Mouse (Mus musculus) forebrain, postnatal 0 days (tissue): Measurements from ENCODE around the gene Arf5. TPM values are rescaled to one million over a fixed set of nuclear protein-coding genes. Genes with fewer than 3 reads are reported as not detected.

Experiments used
- ATAC-seq: fragments of 200-750 bp; cut with Nextera tagmentation; 2 replicates; pipeline ENCODE4 v1.8.0; 2017; ENCODE audit warnings: mild to moderate bottlenecking, moderate library complexity
- DNase-seq: peaks from one replicate; pipeline ENCODE4 v3.0.0-alpha.2; 2015
- H3K27ac ChIP-seq: fragments of 300-500 bp; sonication (generic); 2 replicates; pipeline ENCODE4 v1.5.1; 2014; ENCODE audit warnings: low read depth, mild to moderate bottlenecking, antibody characterized with exemption, low read length, moderate library complexity, mixed read lengths
- H3K27me3 ChIP-seq: fragments of 300-500 bp; sonication (generic); 2 replicates; pipeline ENCODE4 v1.6.1; 2014; ENCODE audit warnings: mild to moderate bottlenecking, low read length, mixed read lengths; ENCODE audit not compliant: insufficient read depth
- H3K36me3 ChIP-seq: fragments of 300-500 bp; sonication (generic); 2 replicates; pipeline ENCODE4 v1.6.1; 2014; ENCODE audit warnings: mild to moderate bottlenecking, moderate library complexity; ENCODE audit not compliant: insufficient read depth
- H3K4me1 ChIP-seq: fragments of 300-500 bp; sonication (generic); 2 replicates; pipeline ENCODE4 v1.6.1; 2014; ENCODE audit warnings: antibody characterized with exemption; ENCODE audit not compliant: insufficient read depth
- H3K4me2 ChIP-seq: fragments of 300-500 bp; sonication (generic); 2 replicates; pipeline ENCODE4 v1.6.1; 2014; ENCODE audit warnings: low read depth, mild to moderate bottlenecking, moderate library complexity
- H3K4me3 ChIP-seq: fragments of 300-500 bp; sonication (generic); 2 replicates; pipeline ENCODE4 v1.5.1; 2014; ENCODE audit warnings: low read depth, low read length, mixed read lengths
- H3K9ac ChIP-seq: fragments of 300-500 bp; sonication (generic); 2 replicates; pipeline ENCODE4 v1.6.1; 2014; ENCODE audit warnings: mild to moderate bottlenecking
- H3K9me3 ChIP-seq: fragments of 300-500 bp; sonication (generic); 2 replicates; pipeline ENCODE4 v1.6.1; 2016; ENCODE audit warnings: low read length
- CTCF ChIP-seq: sonication (generic); IDR thresholded peaks from 2 replicates; pipeline ENCODE4 v1.5.1; 2016; ENCODE audit warnings: antibody characterized with exemption, control low read depth, low read depth
- WGBS: fragments of 180-500 bp; shearing (Covaris S2); extraction: QIAGEN DNeasy Blood & Tissue Kit; methylation state at CpG from one replicate; pipeline ENCODE4 v1.1.7; 2014; 5-methylcytosine and 5-hydroxymethylcytosine counted together
- polyA plus RNA-seq: library from polyadenylated mRNA; unstranded; fragments of >200 nt; fragmentation: Nextera tagmentation; extraction: Ambion mirVana; gene quantifications from 2 replicates; pipeline ENCODE4 v1.2.1, GENCODE M21; 2015
- total RNA-seq: library from RNA; depleted of rRNA; stranded (reverse); fragments of >200 nt; gene quantifications from 2 replicates; pipeline ENCODE4 v1.2.3, GENCODE M21; 2014; rRNA removed

The Arf5 gene
- total and polyA plus RNA-seq, 2 experiments from 2014 or later, result 292 to 536 TPM

GRCm38 (mm10) chr6:28471284-28472035, 48.1 kb downstream of the Arf5 start:
- Histone ChIP-seq H3K9me3 (no peaks in the 10 kb centered on the region), H3K4me2 (no peak overlapping the region), H3K4me1 (no peaks in the 10 kb centered on the region), H3K27ac (no peak overlapping the region), H3K27me3 (no peaks in the 10 kb centered on the region), H3K36me3 (no peaks in the 10 kb centered on the region), H3K4me3 (no peak overlapping the region), H3K9ac (no peak overlapping the region)
- TF ChIP-seq CTCF, result no peak
- DNase-seq, result no peak
- ATAC-seq, result no peak
- 86% methylated on average over 9 of the region's 9 CpGs for WGBS

- ATAC-seq, result no peak
- H3K9ac ChIP-seq, result no peak overlapping the region
- no peaks in the 10 kb centered on the region for H3K4me1 ChIP-seq
- no peaks in the 10 kb centered on the region for H3K27me3 ChIP-seq
- no peak overlapping the region for H3K27ac ChIP-seq
- no peak for TF ChIP-seq CTCF
- 94% methylated on average over 4 of the region's 4 CpGs for WGBS
- H3K36me3 ChIP-seq, result no peaks in the 10 kb centered on the region
- no peak for DNase-seq
- H3K4me3 ChIP-seq, result no peak overlapping the region
- H3K9me3 ChIP-seq, result no peaks in the 10 kb centered on the region
- H3K4me2 ChIP-seq, result no peak overlapping the region
These were observed 50.9 kb downstream of the Arf5 start for GRCm38 (mm10) chr6:28474211-28474610.

- no peaks in the 10 kb centered on the region for H3K9me3 ChIP-seq
- no peak within 1 kb of the TSS for H3K4me2 ChIP-seq
- 85% methylated on average over 5 of the region's 5 CpGs for WGBS
- H3K4me1 ChIP-seq, result no peaks in the 10 kb centered on the region
- ATAC-seq (no peak), DNase-seq (no peak)
- H3K27ac ChIP-seq, result no peak within 1 kb of the TSS
- no peak within 1 kb of the TSS for H3K4me3 ChIP-seq
- no peaks in the 10 kb centered on the region for H3K27me3 ChIP-seq
- no peak for TF ChIP-seq CTCF
- H3K9ac ChIP-seq, result no peak within 1 kb of the TSS
- H3K36me3 ChIP-seq, result no peaks in the 10 kb centered on the region
These were observed 51.5 kb downstream of the Arf5 start, which contains the start of gene Snd1 for GRCm38 (mm10) chr6:28474839-28475238. Gene Snd1 (plus strand): TSS chr6:28475139.

Other genes starting within 250 kb of the Arf5 start
- gene Zfp800, start 25.6 kb upstream of the Arf5 start, total RNA-seq, result 22.1 and 24.9 TPM in 2 replicates
- 14.1 and 16.5 TPM in 2 replicates for gene Zfp800, start 25.6 kb upstream of the Arf5 start, polyA plus RNA-seq
- 0.19 TPM in 1 of 2 replicates, not detected in the other for gene Fscn3, start 4.2 kb downstream of the Arf5 start, total RNA-seq
- not detected in 2 replicates for gene Fscn3, start 4.2 kb downstream of the Arf5 start, polyA plus RNA-seq
- 17.1 and 17.2 TPM in 2 replicates for gene Gcc1, start 4.8 kb downstream of the Arf5 start, total RNA-seq
- gene Gcc1, start 4.8 kb downstream of the Arf5 start, polyA plus RNA-seq, result 7.1 and 9.6 TPM in 2 replicates
- 0.29 TPM in 1 of 2 replicates, not detected in the other for gene Pax4, start 25.8 kb downstream of the Arf5 start, total RNA-seq
- 0.11 and 0.16 TPM in 2 replicates for gene Pax4, start 25.8 kb downstream of the Arf5 start, polyA plus RNA-seq
- gene Snd1, start 51.6 kb downstream of the Arf5 start, total RNA-seq, result 80.8 and 90.8 TPM in 2 replicates
- gene Snd1, start 51.6 kb downstream of the Arf5 start, polyA plus RNA-seq, result 64.8 and 72.4 TPM in 2 replicates